Mouse (Mus musculus): ENCODE results near the gene Fzd2. TPM values are rescaled to one million over a fixed set of nuclear protein-coding genes. Genes with fewer than 3 reads are reported as not detected.

Fzd2 gene
- polyA plus RNA-seq, 1 experiment from 2014 or later: 0.99 TPM

DNA sequence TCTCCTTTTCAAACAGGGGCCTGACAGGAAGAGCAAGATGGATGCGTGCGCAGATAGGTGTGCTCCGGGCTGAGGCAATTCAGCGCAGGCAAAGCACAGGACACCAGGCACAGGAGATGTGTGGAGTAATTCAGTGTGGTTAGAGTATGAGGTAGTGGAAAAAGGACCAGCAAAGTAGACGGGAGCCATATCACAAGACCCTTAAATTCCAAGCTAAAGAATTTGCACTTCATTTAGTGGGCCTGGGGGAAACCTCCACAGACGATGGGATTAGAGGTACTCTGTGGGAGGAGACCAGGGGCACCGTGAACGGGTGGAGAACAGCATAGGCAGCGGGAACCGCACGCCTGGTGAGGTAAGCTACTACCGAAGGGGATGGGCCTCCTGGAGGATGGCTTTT, 43.7 kb downstream of the Fzd2 start:
- DNase-seq (no peak), ATAC-seq (ENCODE audit: low read depth) (no peak)
- Histone ChIP-seq H3K9me3 (replicated peaks) (no peaks in the 10 kb centered on the region), H3K27me3 (no peaks in the 10 kb centered on the region; the same call in 1 of the 2 replicates), H3K4me2 (no peak overlapping the region), H3K4me3 (replicated peaks) (no peak overlapping the region), H3K36me3 (no peaks in the 10 kb centered on the region), H3K9ac (no peak overlapping the region), H3K4me1 (replicated peaks) (no peaks in the 10 kb centered on the region), H3K27ac (no peak overlapping the region)
- WGBS (ENCODE audit: insufficient replicate concordance): 59% methylated on average over 12 of the region's 12 CpGs

DNA sequence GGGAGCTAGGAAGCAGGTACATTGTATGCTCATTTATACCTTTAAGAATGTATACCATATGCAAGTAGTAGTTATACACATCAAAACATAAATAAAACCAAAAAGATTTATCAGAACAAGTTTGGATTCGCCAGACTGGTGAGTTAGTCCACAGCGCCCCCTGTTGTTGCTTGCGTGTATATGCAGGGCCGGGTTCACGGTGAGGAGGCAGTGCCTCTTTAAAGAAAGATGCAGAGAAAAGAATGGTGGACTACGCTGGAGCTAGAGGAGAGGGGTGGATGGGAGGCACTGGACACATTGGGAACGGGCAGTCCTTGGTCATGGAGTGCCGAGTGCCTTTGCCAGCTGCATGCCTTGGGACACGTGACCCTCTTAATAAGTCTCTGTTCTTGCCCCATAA, 47.2 kb downstream of the Fzd2 start:
- Histone ChIP-seq H3K4me3 (replicated peaks) (no peak overlapping the region), H3K27me3 (no peaks in the 10 kb centered on the region), H3K4me2 (no peak overlapping the region), H3K36me3 (no peaks in the 10 kb centered on the region), H3K27ac (no peak overlapping the region), H3K4me1 (replicated peaks) (no peaks in the 10 kb centered on the region), H3K9me3 (replicated peaks) (no peaks in the 10 kb centered on the region), H3K9ac (no peak overlapping the region)
- DNase-seq (peak; percentile 25), ATAC-seq (ENCODE audit: low read depth) (no peak)
- WGBS (ENCODE audit: insufficient replicate concordance): 8% methylated on average over 9 of the region's 9 CpGs

DNA sequence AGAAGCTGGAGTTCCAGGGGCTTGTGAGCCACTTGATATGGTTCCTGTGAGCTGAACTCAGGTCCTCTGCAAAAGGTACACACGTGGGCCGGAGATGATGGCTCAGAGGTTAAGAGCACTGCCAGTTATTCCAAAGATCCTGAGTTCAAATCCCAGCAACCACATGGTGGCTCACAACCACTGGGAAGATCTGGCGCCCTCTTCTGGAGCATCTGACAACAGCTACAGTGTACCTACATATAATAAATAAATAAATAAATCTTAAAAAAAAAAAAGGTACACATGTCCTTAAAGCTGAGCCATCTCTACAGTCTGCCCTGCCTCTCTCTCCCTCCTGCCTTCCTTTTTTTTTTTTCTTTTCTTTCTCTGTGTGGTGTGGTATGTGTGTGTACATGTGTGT, 48.6 kb downstream of the Fzd2 start:
- 46% methylated on average over 3 of the region's 3 CpGs for WGBS (ENCODE audit: insufficient replicate concordance)
- H3K36me3 ChIP-seq: no peaks in the 10 kb centered on the region
- H3K27ac ChIP-seq: no peak overlapping the region
- H3K9ac ChIP-seq: no peak overlapping the region
- ATAC-seq (ENCODE audit: low read depth) (no peak), DNase-seq (no peak)
- H3K4me1 ChIP-seq (replicated peaks): no peaks in the 10 kb centered on the region
- no peaks in the 10 kb centered on the region for H3K9me3 ChIP-seq (replicated peaks)
- H3K4me2 ChIP-seq: no peak overlapping the region
- H3K27me3 ChIP-seq: no peaks in the 10 kb centered on the region
- H3K4me3 ChIP-seq (replicated peaks): no peak overlapping the region

DNA sequence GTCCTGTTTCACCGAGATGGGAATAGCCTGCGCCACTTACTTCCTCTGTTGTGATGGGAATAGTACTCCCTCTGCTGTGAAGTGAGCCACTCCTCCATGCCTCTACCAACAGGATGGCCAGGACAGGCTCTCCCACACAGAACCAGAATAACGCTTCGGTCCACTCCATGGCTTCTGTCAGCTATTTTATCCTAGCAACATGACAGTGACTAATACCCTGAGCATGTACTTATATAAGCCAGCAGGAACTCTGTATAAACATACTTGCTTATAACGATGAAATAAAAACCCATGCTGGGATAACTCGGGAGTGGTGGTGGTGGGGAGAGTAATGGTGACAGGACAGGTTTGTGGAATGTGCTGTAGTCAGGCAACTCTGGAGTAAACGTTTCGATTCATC, 51.7 kb downstream of the Fzd2 start:
- Histone ChIP-seq H3K36me3 (no peaks in the 10 kb centered on the region), H3K4me3 (replicated peaks) (no peak overlapping the region), H3K4me2 (no peak overlapping the region), H3K27me3 (no peaks in the 10 kb centered on the region), H3K9ac (no peak overlapping the region), H3K27ac (no peak overlapping the region), H3K4me1 (replicated peaks) (no peaks in the 10 kb centered on the region), H3K9me3 (replicated peaks) (no peaks in the 10 kb centered on the region)
- DNase-seq (no peak), ATAC-seq (ENCODE audit: low read depth) (no peak)
- 61% methylated on average over 8 of the region's 8 CpGs for WGBS (ENCODE audit: insufficient replicate concordance)

DNA sequence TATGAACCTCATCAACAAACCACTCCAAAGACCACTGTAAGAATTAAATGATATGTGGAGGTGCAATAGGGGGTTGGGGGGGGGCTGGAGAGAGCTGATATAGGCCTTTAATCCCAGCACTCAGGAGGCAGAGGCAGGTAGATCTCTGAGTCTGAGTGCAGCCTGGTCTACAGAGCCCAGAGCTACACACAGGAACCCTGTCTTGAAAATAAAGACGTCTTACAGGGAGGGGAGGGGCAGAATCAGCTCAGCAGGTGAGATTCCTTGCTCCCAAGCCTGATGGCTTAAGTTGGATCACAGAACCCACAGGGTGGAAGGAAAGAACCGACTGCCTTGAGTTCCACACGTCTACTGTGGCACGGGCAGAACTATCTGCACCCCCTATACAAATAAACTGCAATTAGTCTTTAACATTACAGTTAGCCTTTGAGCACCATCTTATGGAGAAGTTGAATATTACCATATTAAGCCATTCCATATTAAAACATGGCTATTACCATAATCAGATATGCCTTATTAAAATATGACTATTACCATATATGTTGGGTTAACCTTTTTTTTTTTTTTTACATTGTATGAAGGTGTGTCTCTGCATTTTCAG, 52.2 kb downstream of the Fzd2 start:
- WGBS (ENCODE audit: insufficient replicate concordance): 31% methylated on average over 4 of the region's 4 CpGs
- no peak overlapping the region for H3K27ac ChIP-seq
- DNase-seq (no peak), ATAC-seq (ENCODE audit: low read depth) (no peak)
- no peaks in the 10 kb centered on the region for H3K27me3 ChIP-seq
- H3K9me3 ChIP-seq (replicated peaks): no peaks in the 10 kb centered on the region
- H3K36me3 ChIP-seq: no peaks in the 10 kb centered on the region
- H3K4me1 ChIP-seq (replicated peaks): no peaks in the 10 kb centered on the region
- no peak overlapping the region for H3K4me3 ChIP-seq (replicated peaks)
- H3K9ac ChIP-seq: no peak overlapping the region
- H3K4me2 ChIP-seq: no peak overlapping the region

DNA sequence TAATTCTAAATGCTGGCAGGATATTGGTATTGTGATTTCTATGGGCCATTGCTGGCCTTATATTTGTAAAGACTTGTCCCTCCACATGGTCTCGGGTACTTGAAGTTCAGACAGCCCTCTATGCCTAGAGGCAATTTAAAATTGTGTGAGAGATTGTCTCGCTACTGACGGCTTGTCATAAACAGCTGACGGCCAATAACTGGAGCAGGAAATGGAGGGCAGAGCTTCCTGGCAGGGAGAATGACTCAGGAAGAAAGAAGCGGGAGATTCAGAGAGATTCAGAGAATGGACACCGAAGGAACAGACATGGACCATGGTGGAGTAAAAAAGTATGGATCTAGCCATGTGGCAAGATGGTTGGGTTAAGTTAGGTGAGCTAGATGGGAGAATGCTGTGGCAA, 52.7 kb downstream of the Fzd2 start:
- no peaks in the 10 kb centered on the region for H3K27me3 ChIP-seq
- no peak overlapping the region for H3K27ac ChIP-seq
- no peak overlapping the region for H3K4me2 ChIP-seq
- no peak overlapping the region for H3K4me3 ChIP-seq (replicated peaks)
- ATAC-seq (ENCODE audit: low read depth): no peak
- no peak overlapping the region for H3K9ac ChIP-seq
- no peaks in the 10 kb centered on the region for H3K9me3 ChIP-seq (replicated peaks)
- 26% methylated on average over 6 of the region's 6 CpGs for WGBS (ENCODE audit: insufficient replicate concordance)
- no peak for DNase-seq
- H3K4me1 ChIP-seq (replicated peaks): no peaks in the 10 kb centered on the region
- no peaks in the 10 kb centered on the region for H3K36me3 ChIP-seq

Other genes starting within 250 kb of the Fzd2 start
- 734 and 914 TPM in 2 replicates for gene Slc4a1, start 238.2 kb upstream of the Fzd2 start, polyA plus RNA-seq (2015; fragmentation: Nextera tagmentation; extraction: Ambion mirVana)
- 1.5 and 1.7 TPM in 2 replicates for gene Rundc3a, start 211.0 kb upstream of the Fzd2 start, polyA plus RNA-seq (2015; fragmentation: Nextera tagmentation; extraction: Ambion mirVana)
- gene Slc25a39, start 196.4 kb upstream of the Fzd2 start, polyA plus RNA-seq (2015; fragmentation: Nextera tagmentation; extraction: Ambion mirVana): 388 and 390 TPM in 2 replicates
- gene Grn, start 174.1 kb upstream of the Fzd2 start, polyA plus RNA-seq (2015; fragmentation: Nextera tagmentation; extraction: Ambion mirVana): 59.5 and 63.3 TPM in 2 replicates
- 0.25 and 0.41 TPM in 2 replicates for gene Fam171a2, start 156.7 kb upstream of the Fzd2 start, polyA plus RNA-seq (2015; fragmentation: Nextera tagmentation; extraction: Ambion mirVana)
- gene Itga2b, start 134.3 kb upstream of the Fzd2 start, polyA plus RNA-seq (2015; fragmentation: Nextera tagmentation; extraction: Ambion mirVana): 41.8 and 45.1 TPM in 2 replicates
- gene Gpatch8, start 48.0 kb upstream of the Fzd2 start, polyA plus RNA-seq (2015; fragmentation: Nextera tagmentation; extraction: Ambion mirVana): 18.0 and 22.6 TPM in 2 replicates
- 0.68 and 0.94 TPM in 2 replicates for gene Gm11627, start 24.9 kb upstream of the Fzd2 start, polyA plus RNA-seq (2015; fragmentation: Nextera tagmentation; extraction: Ambion mirVana)
- 0.12 TPM in 1 of 2 replicates, not detected in the other for gene Meioc, start 59.3 kb downstream of the Fzd2 start, polyA plus RNA-seq (2015; fragmentation: Nextera tagmentation; extraction: Ambion mirVana)
- gene Ccdc43, start 93.4 kb downstream of the Fzd2 start, polyA plus RNA-seq (2015; fragmentation: Nextera tagmentation; extraction: Ambion mirVana): 20.6 and 25.5 TPM in 2 replicates
- gene Adam11, start 157.0 kb downstream of the Fzd2 start, polyA plus RNA-seq (2015; fragmentation: Nextera tagmentation; extraction: Ambion mirVana): 0.28 and 0.43 TPM in 2 replicates
- gene Gjc1, start 215.3 kb downstream of the Fzd2 start, polyA plus RNA-seq (2015; fragmentation: Nextera tagmentation; extraction: Ambion mirVana): 2.7 and 3.3 TPM in 2 replicates
- not detected in 2 replicates for gene Higd1b, start 231.5 kb downstream of the Fzd2 start, polyA plus RNA-seq (2015; fragmentation: Nextera tagmentation; extraction: Ambion mirVana)

Measured in liver, embryonic 13.5 days (tissue).